Mouse (Mus musculus): ENCODE measurements at regions not wholly inside any gene's neighbourhood (a gene's known extent, or its start where the extent isn't known, plus 50 kb on each side); places are given as distances from the start of the nearest gene placed in this dataset.

DNA sequence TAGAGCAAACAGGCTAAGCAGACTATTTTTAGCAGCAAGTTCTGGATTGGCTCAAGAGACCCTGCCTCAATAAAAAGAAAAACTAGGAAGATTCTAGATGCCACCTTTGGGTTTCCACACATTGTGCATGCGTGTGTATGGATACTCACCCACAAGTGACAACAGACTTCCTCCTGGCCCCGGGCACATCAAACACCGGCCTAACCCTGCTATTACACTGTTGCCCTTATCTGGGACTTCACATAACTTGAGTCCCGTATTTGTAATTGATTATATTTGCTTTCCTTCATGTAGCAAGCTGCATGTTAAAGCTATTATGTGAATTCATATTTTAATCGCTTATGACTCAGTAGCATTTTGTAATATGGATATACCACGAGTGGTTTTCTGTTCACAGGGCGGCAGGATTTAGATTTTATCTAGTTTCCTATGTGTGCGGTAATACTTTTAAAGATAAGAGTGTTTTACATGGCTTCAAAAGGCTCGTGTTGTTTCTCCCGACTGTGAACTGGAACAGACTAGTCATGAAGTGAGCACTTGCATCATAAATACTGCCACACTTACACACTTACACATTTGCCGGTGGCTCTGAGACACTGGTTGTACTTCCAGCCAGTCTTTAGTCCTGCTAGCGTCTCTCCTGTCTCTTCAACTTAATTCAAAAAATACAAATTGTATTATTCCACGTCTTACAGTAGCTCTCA lies 123.4 kb downstream of the Pja2 start:
- TF ChIP-seq CTCF (IDR thresholded peaks at IDR 0.05; ENCODE audit: low read depth) = no peak
- TF ChIP-seq EP300 (IDR thresholded peaks at IDR 0.05; ENCODE audit: low read depth) = no peak
- no peak overlapping the region for H3K4me2 ChIP-seq (ENCODE audit: low read depth, low read length)
- 62% methylated on average over 13 of the region's 13 CpGs for WGBS
- no peak overlapping the region for H3K4me3 ChIP-seq (ENCODE audit: low read depth, low read length)
- H3K9ac ChIP-seq (replicated peaks; ENCODE audit: low read depth, low read length) = no peak overlapping the region
- H3K4me1 ChIP-seq (ENCODE audit: control insufficient read depth, insufficient read depth) = no peaks in the 10 kb centered on the region
- no peaks in the 10 kb centered on the region for H3K36me3 ChIP-seq (replicated peaks; ENCODE audit: control insufficient read depth, insufficient read depth, low read length)
- H3K27me3 ChIP-seq (ENCODE audit: control insufficient read depth, insufficient read depth, low read length) = no peaks in the 10 kb centered on the region
- no peaks in the 10 kb centered on the region for H3K9me3 ChIP-seq (replicated peaks; ENCODE audit: control insufficient read depth, low read length)
- H3K27ac ChIP-seq (ENCODE audit: low read depth) = no peak overlapping the region
- DNase-seq (ENCODE audit: low spot score) = no peak
- ATAC-seq (ENCODE audit: insufficient read depth, low read depth) = no peak

DNA sequence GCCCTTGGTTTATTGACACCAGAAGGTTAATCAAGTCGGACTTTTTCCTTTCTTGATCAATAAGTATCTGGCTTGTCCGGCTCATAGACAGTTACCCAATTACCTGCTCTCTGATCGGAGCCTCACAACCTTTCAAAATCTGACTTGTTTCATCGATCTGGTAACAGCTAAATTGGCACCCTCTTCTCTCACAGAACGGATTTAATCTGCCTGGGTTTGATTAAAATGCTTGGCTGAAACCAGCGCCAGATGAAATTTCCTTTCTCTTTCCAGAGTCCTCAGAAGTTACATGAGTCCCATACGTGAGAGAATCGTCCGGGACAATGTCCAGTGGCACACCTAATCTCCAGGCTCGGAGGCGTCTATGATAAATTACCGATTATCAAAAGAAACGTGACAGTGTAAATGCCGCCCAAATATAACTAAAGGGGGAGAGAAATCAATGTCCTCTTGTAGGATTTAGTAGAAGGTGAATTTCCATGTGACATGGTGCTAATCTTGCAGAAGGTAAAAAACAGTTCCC lies 125.5 kb downstream of the Pja2 start:
- no peak for ATAC-seq (ENCODE audit: insufficient read depth, low read depth)
- Histone ChIP-seq H3K9me3 (replicated peaks; ENCODE audit: control insufficient read depth, low read length) (no peaks in the 10 kb centered on the region), H3K4me1 (ENCODE audit: control insufficient read depth, insufficient read depth) (no peaks in the 10 kb centered on the region), H3K36me3 (replicated peaks; ENCODE audit: control insufficient read depth, insufficient read depth, low read length) (no peaks in the 10 kb centered on the region), H3K27ac (ENCODE audit: low read depth) (no peak overlapping the region), H3K4me2 (ENCODE audit: low read depth, low read length) (no peak overlapping the region), H3K4me3 (ENCODE audit: low read depth, low read length) (no peak overlapping the region), H3K9ac (replicated peaks; ENCODE audit: low read depth, low read length) (no peak overlapping the region), H3K27me3 (ENCODE audit: control insufficient read depth, insufficient read depth, low read length) (no peaks in the 10 kb centered on the region)
- WGBS = 61% methylated on average over 14 of the region's 14 CpGs
- DNase-seq (ENCODE audit: low spot score) = no peak
- no peak for TF ChIP-seq CTCF (IDR thresholded peaks at IDR 0.05; ENCODE audit: low read depth)
- TF ChIP-seq EP300 (IDR thresholded peaks at IDR 0.05; ENCODE audit: low read depth) = no peak

DNA sequence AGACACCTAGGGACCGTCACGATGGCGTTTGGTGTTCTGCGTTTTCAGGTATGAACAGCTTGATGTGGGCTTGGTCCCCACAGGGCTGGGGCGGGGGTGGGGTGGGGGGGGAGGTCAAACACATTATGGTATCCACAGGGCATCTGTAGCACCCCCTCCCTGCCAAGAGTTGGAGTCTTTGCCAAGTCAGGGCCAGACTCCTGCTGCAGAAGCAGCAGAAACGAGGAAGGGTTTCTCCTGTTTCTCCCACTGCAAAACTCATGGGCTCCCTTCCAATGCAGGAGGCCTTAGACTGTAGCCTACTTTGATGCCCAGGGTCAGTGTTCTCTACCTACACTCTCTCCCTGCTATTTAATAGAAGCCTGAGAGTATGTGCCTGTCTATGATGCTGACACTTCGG lies 128.1 kb downstream of the Pja2 start:
- no peaks in the 10 kb centered on the region for H3K36me3 ChIP-seq (replicated peaks; ENCODE audit: control insufficient read depth, insufficient read depth, low read length)
- no peak for TF ChIP-seq EP300 (IDR thresholded peaks at IDR 0.05; ENCODE audit: low read depth)
- TF ChIP-seq CTCF (IDR thresholded peaks at IDR 0.05; ENCODE audit: low read depth) = no peak
- no peaks in the 10 kb centered on the region for H3K4me1 ChIP-seq (ENCODE audit: control insufficient read depth, insufficient read depth)
- no peaks in the 10 kb centered on the region for H3K27me3 ChIP-seq (ENCODE audit: control insufficient read depth, insufficient read depth, low read length)
- no peak for DNase-seq (ENCODE audit: low spot score)
- no peaks in the 10 kb centered on the region for H3K9me3 ChIP-seq (replicated peaks; ENCODE audit: control insufficient read depth, low read length)
- ATAC-seq (ENCODE audit: insufficient read depth, low read depth) = no peak
- no peak overlapping the region for H3K4me3 ChIP-seq (ENCODE audit: low read depth, low read length)
- no peak overlapping the region for H3K4me2 ChIP-seq (ENCODE audit: low read depth, low read length)
- no peak overlapping the region for H3K27ac ChIP-seq (ENCODE audit: low read depth)
- 64% methylated on average over 7 of the region's 7 CpGs for WGBS
- no peak overlapping the region for H3K9ac ChIP-seq (replicated peaks; ENCODE audit: low read depth, low read length)

DNA sequence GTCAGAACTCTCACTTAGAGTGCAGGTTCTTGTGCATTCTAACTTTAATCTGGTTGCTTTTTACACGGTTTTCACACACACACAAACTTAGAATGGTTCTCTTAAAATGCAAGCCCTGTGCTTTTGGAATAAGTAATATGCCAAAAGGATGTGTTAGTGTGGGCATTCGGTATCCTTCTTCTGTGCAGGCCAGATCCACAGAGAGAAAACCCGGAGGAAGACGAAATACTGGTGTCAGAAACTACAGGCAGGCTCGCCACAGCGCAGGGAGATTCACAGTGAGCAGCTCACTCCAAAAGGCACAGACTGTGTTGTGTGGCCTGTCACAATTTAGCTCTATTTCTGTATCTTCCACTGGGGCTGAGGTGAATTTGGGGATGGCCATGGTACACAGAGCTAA lies 129.5 kb downstream of the Pja2 start:
- Histone ChIP-seq H3K4me2 (ENCODE audit: low read depth, low read length) (no peak overlapping the region), H3K4me1 (ENCODE audit: control insufficient read depth, insufficient read depth) (no peaks in the 10 kb centered on the region), H3K9ac (replicated peaks; ENCODE audit: low read depth, low read length) (no peak overlapping the region), H3K4me3 (ENCODE audit: low read depth, low read length) (no peak overlapping the region), H3K36me3 (replicated peaks; ENCODE audit: control insufficient read depth, insufficient read depth, low read length) (no peaks in the 10 kb centered on the region), H3K9me3 (replicated peaks; ENCODE audit: control insufficient read depth, low read length) (no peaks in the 10 kb centered on the region), H3K27ac (ENCODE audit: low read depth) (no peak overlapping the region), H3K27me3 (ENCODE audit: control insufficient read depth, insufficient read depth, low read length) (no peaks in the 10 kb centered on the region)
- DNase-seq (ENCODE audit: low spot score) (no peak), ATAC-seq (ENCODE audit: insufficient read depth, low read depth) (no peak)
- TF ChIP-seq EP300 (IDR thresholded peaks at IDR 0.05; ENCODE audit: low read depth) = no peak
- TF ChIP-seq CTCF (IDR thresholded peaks at IDR 0.05; ENCODE audit: low read depth) = no peak
- 93% methylated on average over 6 of the region's 6 CpGs for WGBS

DNA sequence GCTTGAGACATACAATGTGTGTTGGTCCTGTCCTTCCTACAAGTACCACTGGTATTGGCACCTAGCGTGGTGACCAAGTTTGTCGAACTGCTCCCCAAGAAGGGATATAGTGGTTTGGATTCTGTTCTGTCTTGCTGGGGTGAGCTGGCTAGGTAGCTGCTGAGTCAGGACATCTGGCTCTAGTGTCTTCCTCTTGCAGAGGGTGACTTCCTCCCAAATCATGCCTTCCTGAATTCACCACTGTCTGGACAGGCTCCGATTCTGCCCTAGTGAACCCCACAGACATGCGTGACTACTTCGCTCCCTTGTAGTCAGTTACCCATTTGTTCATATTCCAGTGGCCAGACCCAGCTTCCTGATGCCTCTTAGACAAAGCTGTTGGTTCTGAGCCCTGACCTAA lies 130.1 kb downstream of the Pja2 start:
- TF ChIP-seq EP300 (IDR thresholded peaks at IDR 0.05; ENCODE audit: low read depth) (no peak), CTCF (IDR thresholded peaks at IDR 0.05; ENCODE audit: low read depth) (no peak)

More for the DNA sequence above, 130.1 kb downstream of the Pja2 start:
- no peak overlapping the region for H3K4me2 ChIP-seq (ENCODE audit: low read depth, low read length)
- H3K36me3 ChIP-seq (replicated peaks; ENCODE audit: control insufficient read depth, insufficient read depth, low read length) = no peaks in the 10 kb centered on the region
- ATAC-seq (ENCODE audit: insufficient read depth, low read depth) = no peak
- no peak overlapping the region for H3K9ac ChIP-seq (replicated peaks; ENCODE audit: low read depth, low read length)
- no peaks in the 10 kb centered on the region for H3K4me1 ChIP-seq (ENCODE audit: control insufficient read depth, insufficient read depth)
- H3K9me3 ChIP-seq (replicated peaks; ENCODE audit: control insufficient read depth, low read length) = no peaks in the 10 kb centered on the region
- no peaks in the 10 kb centered on the region for H3K27me3 ChIP-seq (ENCODE audit: control insufficient read depth, insufficient read depth, low read length)
- H3K4me3 ChIP-seq (ENCODE audit: low read depth, low read length) = no peak overlapping the region
- WGBS = 86% methylated on average over 5 of the region's 5 CpGs
- no peak for DNase-seq (ENCODE audit: low spot score)
- H3K27ac ChIP-seq (ENCODE audit: low read depth) = no peak overlapping the region
